Mouse (Mus musculus) liver, postnatal 0 days (tissue): ENCODE data around the gene Atp11a. TPM values are rescaled to one million over a fixed set of nuclear protein-coding genes. Genes with fewer than 3 reads are reported as not detected.

ENCODE experiments used
- ATAC-seq: fragments of 200-750 bp; cut with Nextera tagmentation; 2 replicates; pipeline ENCODE4 v1.8.0; 2017; ENCODE audit warnings: mild to moderate bottlenecking, moderate library complexity
- DNase-seq: peaks from one replicate; pipeline ENCODE4 v3.0.0-alpha.2; 2016
- H3K27ac ChIP-seq: fragments of 300-500 bp; sonication (generic); 2 replicates; pipeline ENCODE4 v1.5.1; 2014; ENCODE audit warnings: antibody characterized with exemption, moderate library complexity, mild to moderate bottlenecking, low read depth
- H3K27me3 ChIP-seq: fragments of 300-500 bp; sonication (generic); 2 replicates; pipeline ENCODE4 v1.6.1; 2014; ENCODE audit warnings: low read length, control low read depth, mixed read lengths; ENCODE audit not compliant: insufficient read depth
- H3K36me3 ChIP-seq: fragments of 300-500 bp; sonication (generic); replicated peaks from 2 replicates; pipeline ENCODE4 v1.6.1; 2014; ENCODE audit warnings: mild to moderate bottlenecking, control low read depth, low read length, moderate library complexity, mixed read lengths; ENCODE audit not compliant: insufficient read depth
- H3K4me1 ChIP-seq: fragments of 300-500 bp; sonication (generic); 2 replicates; pipeline ENCODE4 v1.6.1; 2014; ENCODE audit warnings: antibody characterized with exemption, mild to moderate bottlenecking, control low read depth; ENCODE audit not compliant: insufficient read depth
- H3K4me2 ChIP-seq: fragments of 300-500 bp; sonication (generic); 2 replicates; pipeline ENCODE4 v1.6.1; 2014; ENCODE audit warnings: low read depth, mild to moderate bottlenecking, low read length, moderate library complexity, mixed read lengths
- H3K4me3 ChIP-seq: fragments of 300-500 bp; sonication (generic); 2 replicates; pipeline ENCODE4 v1.5.1; 2014; ENCODE audit warnings: low read depth, low read length
- H3K9ac ChIP-seq: fragments of 300-500 bp; sonication (generic); replicated peaks from 2 replicates; pipeline ENCODE4 v1.6.1; 2014; ENCODE audit warnings: mild to moderate bottlenecking, moderate library complexity
- H3K9me3 ChIP-seq: fragments of 300-500 bp; sonication (generic); 2 replicates; pipeline ENCODE4 v1.6.1; 2016; ENCODE audit warnings: mild to moderate bottlenecking, control low read depth, low read length, mixed read lengths
- CTCF ChIP-seq: sonication (generic); IDR thresholded peaks from 2 replicates; pipeline ENCODE4 v1.5.1; 2016; ENCODE audit warnings: antibody characterized with exemption, low read depth
- EP300 ChIP-seq: IDR thresholded peaks from 2 replicates; pipeline ENCODE4 v1.6.1; 2016; ENCODE audit warnings: antibody characterized with exemption, low read depth, mild to moderate bottlenecking
- WGBS: fragments of 180-500 bp; shearing (Covaris S2); extraction: QIAGEN DNeasy Blood & Tissue Kit; methylation state at CpG from one replicate; pipeline ENCODE4 v1.1.7; 2014; ENCODE audit not compliant: insufficient replicate concordance; 5-methylcytosine and 5-hydroxymethylcytosine counted together
- polyA plus RNA-seq: library from polyadenylated mRNA; unstranded; fragments of >200 nt; fragmentation: Nextera tagmentation; extraction: Ambion mirVana; gene quantifications from 2 replicates; pipeline ENCODE4 v1.2.1, GENCODE M21; 2015

Gene Atp11a
- polyA plus RNA-seq, 1 experiment from 2014 or later = 0.90 TPM

DNA sequence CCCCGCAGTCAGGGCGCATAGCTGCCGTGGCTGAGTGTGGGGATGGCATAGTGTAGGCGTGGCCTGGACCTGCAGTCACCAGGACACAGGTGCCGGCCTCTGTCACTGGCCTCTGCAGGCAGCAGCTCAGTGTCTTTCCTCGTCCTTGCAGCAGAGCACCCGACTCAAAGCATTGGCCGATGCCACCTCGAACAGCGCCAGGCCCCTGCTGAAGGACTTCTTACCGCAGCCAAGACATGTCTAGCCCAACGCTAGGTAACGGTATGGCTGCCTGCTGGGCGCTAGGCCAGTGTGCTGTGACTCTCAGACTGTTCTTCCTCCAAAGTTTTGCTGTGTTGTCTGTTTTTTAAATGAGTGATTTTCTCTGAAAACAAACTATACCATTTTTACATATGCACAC is 106.8 kb downstream of the Atp11a start:
- Histone ChIP-seq H3K9me3 (no peaks in the 10 kb centered on the region), H3K4me3 (no peak overlapping the region), H3K36me3 (no peaks in the 10 kb centered on the region), H3K4me1 (no peaks in the 10 kb centered on the region), H3K27ac (no peak overlapping the region), H3K9ac (no peak overlapping the region), H3K27me3 (peaks cover 45% of the 10 kb centered on the region), H3K4me2 (no peak overlapping the region)
- no peak for TF ChIP-seq EP300
- no peak for TF ChIP-seq CTCF
- no peak for ATAC-seq
- WGBS = 86% methylated on average over 14 of the region's 14 CpGs
- no peak for DNase-seq

- no peak for ATAC-seq
- H3K36me3 ChIP-seq = no peaks in the 10 kb centered on the region
These were observed 109.0 kb downstream of the Atp11a start for GRCm38 (mm10) chr8:12865790-12866189.

GRCm38 (mm10) chr8:12869661-12870060 is 112.8 kb downstream of the Atp11a start:
- H3K4me3 ChIP-seq = no peak overlapping the region
- 58% methylated on average over 3 of the region's 3 CpGs for WGBS
- DNase-seq (no peak), ATAC-seq (no peak)
- peaks cover 11% of the 10 kb centered on the region for H3K4me1 ChIP-seq
- H3K9me3 ChIP-seq = no peaks in the 10 kb centered on the region
- H3K9ac ChIP-seq = no peak overlapping the region
- no peaks in the 10 kb centered on the region for H3K36me3 ChIP-seq
- no peak overlapping the region for H3K27ac ChIP-seq
- H3K27me3 ChIP-seq = peaks cover 67% of the 10 kb centered on the region
- TF ChIP-seq CTCF = no peak
- TF ChIP-seq EP300 = no peak
- no peak overlapping the region for H3K4me2 ChIP-seq

More at GRCm38 (mm10) chr8:12865790-12866189, 109.0 kb downstream of the Atp11a start:
- H3K9ac ChIP-seq = no peak overlapping the region
- no peaks in the 10 kb centered on the region for H3K9me3 ChIP-seq
- WGBS = 81% methylated on average over 6 of the region's 6 CpGs
- H3K4me3 ChIP-seq = no peak overlapping the region
- H3K27ac ChIP-seq = no peak overlapping the region
- no peak for DNase-seq
- no peak for TF ChIP-seq EP300
- TF ChIP-seq CTCF = peak; percentile 11; the same call in 1 of the 2 replicates
- H3K4me2 ChIP-seq = no peak overlapping the region
- peaks cover 53% of the 10 kb centered on the region for H3K27me3 ChIP-seq
- H3K4me1 ChIP-seq = no peaks in the 10 kb centered on the region

DNA sequence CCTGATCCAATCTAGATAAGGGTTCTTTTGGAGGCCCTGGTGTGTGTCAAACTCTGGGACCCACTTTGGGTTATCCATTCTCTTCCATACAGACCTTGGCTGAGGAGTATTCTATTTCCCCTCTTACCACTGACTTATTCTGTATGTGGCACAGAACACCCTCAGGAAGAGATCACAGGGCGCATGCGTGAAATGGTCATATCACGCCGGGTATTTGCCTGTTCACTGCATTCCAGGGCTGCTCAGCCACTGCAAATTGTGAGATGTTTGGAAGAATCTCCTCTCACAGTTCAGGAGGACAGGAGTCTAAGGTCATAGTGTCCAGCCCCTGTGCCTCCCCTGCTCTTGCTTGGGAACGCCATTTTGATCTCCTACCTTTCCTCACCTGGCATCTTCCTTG is 113.8 kb downstream of the Atp11a start:
- Histone ChIP-seq H3K4me2 (no peak overlapping the region), H3K9me3 (no peaks in the 10 kb centered on the region), H3K27me3 (peaks cover 68% of the 10 kb centered on the region), H3K4me1 (peaks cover 11% of the 10 kb centered on the region), H3K4me3 (no peak overlapping the region), H3K27ac (no peak overlapping the region), H3K36me3 (no peaks in the 10 kb centered on the region), H3K9ac (no peak overlapping the region)
- ATAC-seq = no peak
- no peak for TF ChIP-seq EP300
- TF ChIP-seq CTCF = no peak
- 85% methylated on average over 5 of the region's 5 CpGs for WGBS
- DNase-seq = no peak

- TF ChIP-seq EP300 = no peak
- no peak for TF ChIP-seq CTCF
- H3K27ac ChIP-seq = no peak overlapping the region
- WGBS = 33% methylated on average over 5 of the region's 5 CpGs
- DNase-seq = no peak
- H3K4me3 ChIP-seq = no peak overlapping the region
- H3K27me3 ChIP-seq = peaks cover 69% of the 10 kb centered on the region
- no peak overlapping the region for H3K4me2 ChIP-seq
- H3K36me3 ChIP-seq = no peaks in the 10 kb centered on the region
- no peak for ATAC-seq
- peaks cover 11% of the 10 kb centered on the region for H3K4me1 ChIP-seq
- no peak overlapping the region for H3K9ac ChIP-seq
- no peaks in the 10 kb centered on the region for H3K9me3 ChIP-seq
These were observed 114.6 kb downstream of the Atp11a start for GRCm38 (mm10) chr8:12871461-12871860.

DNA sequence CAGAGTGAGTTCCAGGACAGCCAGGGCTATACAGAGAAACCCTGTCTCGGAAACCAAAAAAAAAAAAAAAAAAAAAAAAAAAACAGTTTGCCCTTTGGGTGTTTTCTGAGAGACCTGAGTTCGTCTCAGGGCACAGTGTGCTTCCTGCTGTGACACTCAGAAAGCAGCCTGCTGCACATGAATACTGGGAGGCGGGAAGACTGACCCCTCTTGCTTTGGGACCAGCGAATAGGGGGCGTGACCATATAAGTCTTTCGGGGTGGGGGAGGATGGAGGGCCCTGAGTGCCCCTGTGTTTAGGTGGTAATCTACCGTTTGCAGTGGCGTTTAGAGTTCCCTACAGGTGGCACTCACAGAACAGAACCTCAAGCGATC is 116.2 kb downstream of the Atp11a start:
- Histone ChIP-seq H3K9me3 (no peaks in the 10 kb centered on the region), H3K4me1 (peaks cover 11% of the 10 kb centered on the region), H3K27me3 (peaks cover 72% of the 10 kb centered on the region), H3K27ac (no peak overlapping the region), H3K9ac (no peak overlapping the region), H3K36me3 (no peaks in the 10 kb centered on the region), H3K4me3 (peak overlapping the region; percentile 48), H3K4me2 (peak overlapping the region; percentile 81)
- TF ChIP-seq EP300 = no peak
- no peak for TF ChIP-seq CTCF
- WGBS = 12% methylated on average over 8 of the region's 9 CpGs
- no peak for DNase-seq
- ATAC-seq = no peak
